Mouse (Mus musculus) forebrain, embryonic 10.5 days (tissue): ENCODE data around the gene Ssna1. TPM values are rescaled to one million over a fixed set of nuclear protein-coding genes. Genes with fewer than 3 reads are reported as not detected.

Source experiments
- DNase-seq: peaks from one replicate; pipeline ENCODE4 v3.0.0-alpha.2; 2017; ENCODE audit warnings: low spot score; ENCODE audit errors: extremely low spot score
- H3K27ac ChIP-seq: fragments of 300-500 bp; sonication (generic); 2 replicates; pipeline ENCODE4 v1.5.1; 2016; ENCODE audit warnings: mild to moderate bottlenecking
- H3K27me3 ChIP-seq: fragments of 300-500 bp; sonication (generic); 2 replicates; pipeline ENCODE4 v1.6.1; 2016; ENCODE audit warnings: mild to moderate bottlenecking; ENCODE audit not compliant: poor library complexity, severe bottlenecking
- H3K36me3 ChIP-seq: fragments of 300-500 bp; sonication (generic); replicated peaks from 2 replicates; pipeline ENCODE4 v1.6.1; 2016; ENCODE audit warnings: mild to moderate bottlenecking, moderate library complexity
- H3K4me1 ChIP-seq: fragments of 300-500 bp; sonication (generic); 2 replicates; pipeline ENCODE4 v1.6.1; 2016
- H3K4me3 ChIP-seq: fragments of 300-500 bp; sonication (generic); 2 replicates; pipeline ENCODE4 v1.5.1; 2016; ENCODE audit warnings: mild to moderate bottlenecking, moderate library complexity
- H3K9me3 ChIP-seq: fragments of 300-500 bp; sonication (generic); 2 replicates; pipeline ENCODE4 v1.6.1; 2016; ENCODE audit warnings: mild to moderate bottlenecking, moderate library complexity
- WGBS: fragments of 180-500 bp; shearing (Covaris S2); methylation state at CpG from one replicate; pipeline ENCODE4 v1.1.7; 2016; 5-methylcytosine and 5-hydroxymethylcytosine counted together
- polyA plus RNA-seq: library from polyadenylated mRNA; unstranded; fragments of >200 nt; fragmentation: Nextera tagmentation; extraction: Ambion mirVana; gene quantifications from 2 replicates; pipeline ENCODE4 v1.2.1, GENCODE M21; 2016

Gene Ssna1
- polyA plus RNA-seq, 1 experiment from 2014 or later: 247 TPM

- peaks cover 21% of the 10 kb centered on the region for H3K4me1 ChIP-seq
- no peaks in the 10 kb centered on the region for H3K9me3 ChIP-seq
- H3K27me3 ChIP-seq: peaks cover 14% of the 10 kb centered on the region
- DNase-seq: no peak
- H3K27ac ChIP-seq: no peak overlapping the region
- 89% methylated on average over 7 of the region's 7 CpGs for WGBS
- no peak overlapping the region for H3K4me3 ChIP-seq
- H3K36me3 ChIP-seq: no peaks in the 10 kb centered on the region
These were observed 41.7 kb downstream of the Ssna1 start for GRCm38 (mm10) chr2:25230581-25230980.

- H3K27ac ChIP-seq: no peak overlapping the region
- H3K36me3 ChIP-seq: no peaks in the 10 kb centered on the region
- DNase-seq: no peak
- no peak overlapping the region for H3K4me3 ChIP-seq
- no peaks in the 10 kb centered on the region for H3K9me3 ChIP-seq
- peaks cover 14% of the 10 kb centered on the region for H3K27me3 ChIP-seq
- H3K4me1 ChIP-seq: peaks cover 26% of the 10 kb centered on the region
- 85% methylated on average over 5 of the region's 5 CpGs for WGBS
These were observed 42.7 kb downstream of the Ssna1 start for GRCm38 (mm10) chr2:25229582-25229981.

GRCm38 (mm10) chr2:25228995-25229530, 43.2 kb downstream of the Ssna1 start:
- Histone ChIP-seq H3K27me3 (peaks cover 14% of the 10 kb centered on the region), H3K36me3 (no peaks in the 10 kb centered on the region), H3K4me1 (peaks cover 26% of the 10 kb centered on the region), H3K9me3 (no peaks in the 10 kb centered on the region), H3K4me3 (peak overlapping the region; percentile 38), H3K27ac (peak overlapping the region; percentile 80)
- no peak for DNase-seq
- WGBS: 66% methylated on average over 6 of the region's 6 CpGs

GRCm38 (mm10) chr2:25228431-25228889, 43.8 kb downstream of the Ssna1 start:
- Histone ChIP-seq H3K27me3 (peaks cover 14% of the 10 kb centered on the region), H3K27ac (peak overlapping the region; percentile 80), H3K4me3 (peak overlapping the region; percentile 38), H3K9me3 (no peaks in the 10 kb centered on the region), H3K36me3 (peaks cover 3% of the 10 kb centered on the region), H3K4me1 (peaks cover 30% of the 10 kb centered on the region)
- DNase-seq: peak; percentile 81
- 0% methylated on average over 7 of the region's 7 CpGs for WGBS

GRCm38 (mm10) chr2:25227406-25227805, 44.8 kb downstream of the Ssna1 start:
- H3K27ac ChIP-seq: 0 out of 2 replicates have a peak overlapping the region, but pooled peaks have one; percentile 32
- no peaks in the 10 kb centered on the region for H3K9me3 ChIP-seq
- 94% methylated on average over 4 of the region's 4 CpGs for WGBS

GRCm38 (mm10) chr2:25226864-25227263, 45.4 kb downstream of the Ssna1 start:
- Histone ChIP-seq H3K27ac (peak overlapping the region; percentile 32; the same call in 1 of the 2 replicates), H3K36me3 (peaks cover 18% of the 10 kb centered on the region), H3K4me1 (peaks cover 38% of the 10 kb centered on the region), H3K4me3 (no peak overlapping the region), H3K27me3 (peaks cover 14% of the 10 kb centered on the region), H3K9me3 (no peaks in the 10 kb centered on the region)
- no peak for DNase-seq
- WGBS: 86% methylated on average over 5 of the region's 5 CpGs

More at GRCm38 (mm10) chr2:25227406-25227805, 44.8 kb downstream of the Ssna1 start:
- H3K27me3 ChIP-seq: peaks cover 14% of the 10 kb centered on the region
- H3K4me1 ChIP-seq: peaks cover 37% of the 10 kb centered on the region
- no peak overlapping the region for H3K4me3 ChIP-seq
- DNase-seq: no peak
- H3K36me3 ChIP-seq: peaks cover 13% of the 10 kb centered on the region

- Histone ChIP-seq H3K9me3 (no peaks in the 10 kb centered on the region), H3K36me3 (peaks cover 27% of the 10 kb centered on the region), H3K27me3 (peaks cover 8% of the 10 kb centered on the region), H3K4me1 (peaks cover 40% of the 10 kb centered on the region), H3K27ac (peak overlapping the region; percentile 97), H3K4me3 (peak overlapping the region; percentile 87)
- WGBS: 81% methylated on average over 8 of the region's 8 CpGs
- no peak for DNase-seq
These were observed 46.3 kb downstream of the Ssna1 start for GRCm38 (mm10) chr2:25225811-25226379.

- WGBS: 2% methylated on average over 41 of the region's 41 CpGs
These were observed 47.2 kb downstream of the Ssna1 start for GRCm38 (mm10) chr2:25224766-25225752.

GRCm38 (mm10) chr2:25224492-25224765, 47.8 kb downstream of the Ssna1 start, which contains the start of gene Tubb4b:
Gene Tubb4b, minus strand, starts transcription at chr2:25224702.
- DNase-seq: no peak
- Histone ChIP-seq H3K27ac (peak within 1 kb of the TSS; percentile 97), H3K4me3 (peak within 1 kb of the TSS; percentile 87), H3K27me3 (no peaks in the 10 kb centered on the region), H3K36me3 (peaks cover 27% of the 10 kb centered on the region), H3K9me3 (no peaks in the 10 kb centered on the region), H3K4me1 (peaks cover 40% of the 10 kb centered on the region)
- WGBS: under 1% methylated on average over 17 of the region's 17 CpGs

More at GRCm38 (mm10) chr2:25224766-25225752, 47.2 kb downstream of the Ssna1 start:
- Histone ChIP-seq H3K36me3 (peaks cover 27% of the 10 kb centered on the region), H3K27ac (peak overlapping the region; percentile 97), H3K4me3 (peak overlapping the region; percentile 87), H3K9me3 (no peaks in the 10 kb centered on the region), H3K27me3 (0 out of 2 replicates have a peak, but pooled peaks cover under 1% of the 10 kb centered on the region), H3K4me1 (peaks cover 40% of the 10 kb centered on the region)
- peak; percentile 98 for DNase-seq

GRCm38 (mm10) chr2:25223681-25224491, 48.4 kb downstream of the Ssna1 start:
- no peaks in the 10 kb centered on the region for H3K9me3 ChIP-seq
- DNase-seq: peak; percentile 35
- H3K4me3 ChIP-seq: peak overlapping the region; percentile 87
- 3% methylated on average over 51 of the region's 53 CpGs for WGBS
- H3K4me1 ChIP-seq: peaks cover 37% of the 10 kb centered on the region
- peaks cover 27% of the 10 kb centered on the region for H3K36me3 ChIP-seq
- H3K27me3 ChIP-seq: no peaks in the 10 kb centered on the region
- peak overlapping the region; percentile 97 for H3K27ac ChIP-seq

GRCm38 (mm10) chr2:25221331-25221772, 50.9 kb downstream of the Ssna1 start:
- Histone ChIP-seq H3K27me3 (no peaks in the 10 kb centered on the region), H3K4me3 (no peak overlapping the region), H3K36me3 (peaks cover 27% of the 10 kb centered on the region), H3K4me1 (peaks cover 29% of the 10 kb centered on the region), H3K9me3 (no peaks in the 10 kb centered on the region), H3K27ac (no peak overlapping the region)
- 73% methylated on average over 5 of the region's 5 CpGs for WGBS
- no peak for DNase-seq
